Comparison of ENCODE assay signal across 20 mouse cellular contexts in genomic region chr5:108662772-108663171, GRCm38 (mm10). TPM values are rescaled to one million over a fixed set of nuclear protein-coding genes. Genes with fewer than 3 reads are reported as not detected.
DNase-seq lines count a peak whose midpoint lies in the region; ATAC-seq and TF ChIP-seq lines count a peak whose summit lies in the region.
"Had no signal": no experiment of that assay in that cellular context is flagged by ENCODE, and none has a peak within 500 bp of the region (broad histone marks: within the 10 kb centered on the region; RNA-seq: fewer than 3 reads in every experiment).

No protein-coding gene starts in this region.

- peak; percentile 13 for DNase-seq in cerebellum, adult 9-11 months
- DNase-seq in cerebellum, adult 8-10 months: no peak
- peak; percentile 79 for DNase-seq in fat pad, adult 2 months (ENCODE audit: extremely low read depth, low read depth, low spot score)
- peak; percentile 74 for DNase-seq in gonadal fat pad, adult 2 months (ENCODE audit: low read depth)
- no peak for DNase-seq in thymus, postnatal 0 days (ENCODE audit: low spot score)
- DNase-seq: adrenal gland, adult 2 months; adrenal gland, adult 8-10 months; adrenal gland, postnatal 10 days; adrenal gland, postnatal 14 days; adrenal gland, postnatal 25 days; adrenal gland, postnatal 36 days; B cell, adult 2 months; cerebellum, adult 11 months; cerebellum, adult 11-12 months; cerebellum, adult 18-20 months had no signal

- H3K36me3 ChIP-seq in intestine, postnatal 0 days (ENCODE audit: control insufficient read depth, insufficient read depth): peaks cover 3% of the 10 kb centered on the region; the same call in 1 of the 2 replicates

- TF ChIP-seq CTCF in intestine, postnatal 0 days (IDR thresholded peaks at IDR 0.05; ENCODE audit: low read depth): no peak

- no peak overlapping the region for H3K4me2 ChIP-seq in intestine, postnatal 0 days (replicated peaks; ENCODE audit: low read depth)

- H3K4me1 ChIP-seq in intestine, postnatal 0 days (replicated peaks; ENCODE audit: control insufficient read depth, insufficient read depth, low read length): no peaks in the 10 kb centered on the region; the same call in 1 of the 2 replicates

- no peaks in the 10 kb centered on the region for H3K27me3 ChIP-seq in intestine, postnatal 0 days (replicated peaks; ENCODE audit: control insufficient read depth, insufficient read depth, low read length)
- H3K27me3 ChIP-seq: Patski had no signal

- no peak overlapping the region for H3K9ac ChIP-seq in intestine, postnatal 0 days (ENCODE audit: low read depth, low read length)

- no peak overlapping the region for H3K27ac ChIP-seq in intestine, postnatal 0 days (ENCODE audit: low read depth, low read length)

- H3K4me3 ChIP-seq in intestine, postnatal 0 days (ENCODE audit: low read depth, low read length): no peak overlapping the region

- WGBS in intestine, postnatal 0 days: 84% methylated on average over 4 of the region's 4 CpGs

- no peaks in the 10 kb centered on the region for H3K9me3 ChIP-seq in intestine, postnatal 0 days (ENCODE audit: control insufficient read depth)
- H3K9me3 ChIP-seq: G1E had no signal

- ATAC-seq in intestine, postnatal 0 days: no peak
- ATAC-seq: activated CD4-positive, CD25-positive, alpha-beta regulatory T cell, adult 4 months; CD4-positive, CD25-positive, alpha-beta regulatory T cell, adult 4 months; Patski had no signal

RNA-seq across cellular contexts. Expression of gene Idua, which starts 2.6 kb away (rescaled TPM):
- polyA plus RNA-seq in gonadal fat pad, adult 2 months (2012; rRNA removed): 19.6 and 28.3 TPM in 2 replicates
- 4.8 and 5.8 TPM in 2 replicates for polyA plus RNA-seq in intestine, postnatal 0 days (2015; fragmentation: Nextera tagmentation; extraction: Ambion mirVana)
- polyA plus RNA-seq in thymus, postnatal 0 days (2015; fragmentation: Nextera tagmentation; extraction: Ambion mirVana): 5.4 and 6.2 TPM in 2 replicates

RNA-seq across cellular contexts. Expression of gene Dgkq, which starts 6.7 kb away (rescaled TPM):
- 20.8 and 22.1 TPM in 2 replicates for polyA plus RNA-seq in gonadal fat pad, adult 2 months (2012; rRNA removed)
- polyA plus RNA-seq in intestine, postnatal 0 days (2015; fragmentation: Nextera tagmentation; extraction: Ambion mirVana): 10.3 and 13.6 TPM in 2 replicates
- polyA plus RNA-seq in thymus, postnatal 0 days (2015; fragmentation: Nextera tagmentation; extraction: Ambion mirVana): 5.0 and 6.6 TPM in 2 replicates

RNA-seq across cellular contexts. Expression of gene Slc26a1, which starts 12.6 kb away (rescaled TPM):
- 0.25 and 0.26 TPM in 2 replicates for polyA plus RNA-seq in gonadal fat pad, adult 2 months (2012; rRNA removed)
- polyA plus RNA-seq in intestine, postnatal 0 days (2015; fragmentation: Nextera tagmentation; extraction: Ambion mirVana): 1.9 and 2.1 TPM in 2 replicates
- 0.14 and 0.20 TPM in 2 replicates for polyA plus RNA-seq in thymus, postnatal 0 days (2015; fragmentation: Nextera tagmentation; extraction: Ambion mirVana)

RNA-seq across cellular contexts. Expression of gene Fgfrl1, which starts 29.4 kb away (rescaled TPM):
- 189 and 225 TPM in 2 replicates for polyA plus RNA-seq in gonadal fat pad, adult 2 months (2012; rRNA removed)
- polyA plus RNA-seq in intestine, postnatal 0 days (2015; fragmentation: Nextera tagmentation; extraction: Ambion mirVana): 14.8 and 14.9 TPM in 2 replicates
- 4.1 and 5.1 TPM in 2 replicates for polyA plus RNA-seq in thymus, postnatal 0 days (2015; fragmentation: Nextera tagmentation; extraction: Ambion mirVana)
- polyA plus RNA-seq: activated CD4-positive, CD25-positive, alpha-beta regulatory T cell, adult 4 months had no signal

RNA-seq across cellular contexts. Expression of gene Tmem175, which starts 33.2 kb away (rescaled TPM):
- polyA plus RNA-seq in gonadal fat pad, adult 2 months (2012; rRNA removed): 51.2 and 55.5 TPM in 2 replicates
- polyA plus RNA-seq in intestine, postnatal 0 days (2015; fragmentation: Nextera tagmentation; extraction: Ambion mirVana): 19.4 and 19.5 TPM in 2 replicates
- 25.2 and 28.3 TPM in 2 replicates for polyA plus RNA-seq in thymus, postnatal 0 days (2015; fragmentation: Nextera tagmentation; extraction: Ambion mirVana)

Comparison
In these comparisons a context has a peak if more than half of its experiments do, and no peak if none do; other contexts are left out.
1. DNase-seq: peak in cerebellum, adult 9-11 months (single experiment), fat pad, adult 2 months (single experiment) and gonadal fat pad, adult 2 months (single experiment); none in cerebellum, adult 8-10 months (single experiment) and thymus, postnatal 0 days (single experiment).